Mouse (Mus musculus) liver, embryonic 14.5 days (tissue): Measurements from ENCODE around the gene Kdelr1. TPM values are rescaled to one million over a fixed set of nuclear protein-coding genes. Genes with fewer than 3 reads are reported as not detected.

ENCODE experiments used
- ATAC-seq: fragments of 200-750 bp; cut with Nextera tagmentation; 2 replicates; pipeline ENCODE4 v1.8.0; 2017; ENCODE audit warnings: moderate number of reproducible peaks, mild to moderate bottlenecking, moderate library complexity; ENCODE audit not compliant: insufficient read depth
- DNase-seq, 3 experiments: peaks; one replicate each; pipeline ENCODE4 v3.0.0-alpha.2; 2012 to 2013; ENCODE audit warnings: low read depth in 3 of 3, low spot score in 3 of 3
- H3K27ac ChIP-seq: fragments of 300-500 bp; sonication (generic); 2 replicates; pipeline ENCODE4 v1.5.1; 2014; ENCODE audit warnings: moderate library complexity, mild to moderate bottlenecking, control low read depth, inconsistent platforms
- H3K27me3 ChIP-seq: fragments of 300-500 bp; sonication (generic); 2 replicates; pipeline ENCODE4 v1.6.1; 2014; ENCODE audit warnings: mild to moderate bottlenecking, low read length, moderate library complexity; ENCODE audit not compliant: control insufficient read depth, insufficient read depth
- H3K36me3 ChIP-seq: fragments of 300-500 bp; sonication (generic); replicated peaks from 2 replicates; pipeline ENCODE4 v1.6.1; 2014; ENCODE audit warnings: low read depth; ENCODE audit not compliant: control insufficient read depth, insufficient read depth
- H3K4me1 ChIP-seq, 2 experiments: fragments of 200-500 bp in 1 of 2; fragments of 300-500 bp in 1 of 2; sonication (generic) in 1 of 2; replicated peaks; 2 replicates each; pipeline ENCODE4 v1.6.1; 2012 to 2014; ENCODE audit warnings: antibody characterized with exemption in 1 of 2, inconsistent platforms in 1 of 2, low read length in 1 of 2; ENCODE audit not compliant: control insufficient read depth in 2 of 2, insufficient read depth in 2 of 2
- H3K4me2 ChIP-seq: fragments of 300-500 bp; sonication (generic); 2 replicates; pipeline ENCODE4 v1.6.1; 2014; ENCODE audit warnings: low read depth, mild to moderate bottlenecking, control low read depth, moderate library complexity
- H3K4me3 ChIP-seq, 2 experiments: fragments of 200-500 bp in 1 of 2; fragments of 300-500 bp in 1 of 2; sonication (generic) in 1 of 2; 2 replicates each; pipeline ENCODE4 v1.5.1; 2012 to 2014; ENCODE audit warnings: low read depth in 2 of 2, low read length in 2 of 2, mild to moderate bottlenecking in 2 of 2, control low read depth in 1 of 2, inconsistent platforms in 1 of 2, moderate library complexity in 1 of 2; ENCODE audit not compliant: insufficient read depth in 1 of 2
- H3K9ac ChIP-seq: fragments of 300-500 bp; sonication (generic); replicated peaks from 2 replicates; pipeline ENCODE4 v1.6.1; 2014; ENCODE audit warnings: mild to moderate bottlenecking, control low read depth, moderate library complexity
- H3K9me3 ChIP-seq: fragments of 300-500 bp; sonication (generic); 2 replicates; pipeline ENCODE4 v1.6.1; 2016; ENCODE audit warnings: low read length, mixed read lengths; ENCODE audit not compliant: control insufficient read depth
- CTCF ChIP-seq: IDR thresholded peaks from 2 replicates; pipeline ENCODE4 v1.5.1; 2016; ENCODE audit warnings: antibody characterized with exemption, low read depth, control low read depth
- EP300 ChIP-seq: IDR thresholded peaks from 2 replicates; pipeline ENCODE4 v1.6.1; 2016; ENCODE audit warnings: antibody characterized with exemption, low read depth
- WGBS: fragments of 180-500 bp; shearing (Covaris S2); extraction: QIAGEN DNeasy Blood & Tissue Kit; methylation state at CpG from one replicate; pipeline ENCODE4 v1.1.7; 2014; ENCODE audit not compliant: insufficient replicate concordance; 5-methylcytosine and 5-hydroxymethylcytosine counted together
- polyA plus RNA-seq, 2 experiments: library from polyadenylated mRNA; depleted of rRNA in 1 of 2; stranded (reverse) in 1 of 2; unstranded in 1 of 2; fragments of >200 nt; fragmentation: Nextera tagmentation in 1 of 2; extraction: Ambion mirVana in 1 of 2; gene quantifications; 2 replicates each; pipeline versions ENCODE4 v1.2.1 to v1.2.3; 2012 to 2014

Gene Kdelr1
- polyA plus RNA-seq, 2 experiments = 33.9 to 53.9 TPM

DNA sequence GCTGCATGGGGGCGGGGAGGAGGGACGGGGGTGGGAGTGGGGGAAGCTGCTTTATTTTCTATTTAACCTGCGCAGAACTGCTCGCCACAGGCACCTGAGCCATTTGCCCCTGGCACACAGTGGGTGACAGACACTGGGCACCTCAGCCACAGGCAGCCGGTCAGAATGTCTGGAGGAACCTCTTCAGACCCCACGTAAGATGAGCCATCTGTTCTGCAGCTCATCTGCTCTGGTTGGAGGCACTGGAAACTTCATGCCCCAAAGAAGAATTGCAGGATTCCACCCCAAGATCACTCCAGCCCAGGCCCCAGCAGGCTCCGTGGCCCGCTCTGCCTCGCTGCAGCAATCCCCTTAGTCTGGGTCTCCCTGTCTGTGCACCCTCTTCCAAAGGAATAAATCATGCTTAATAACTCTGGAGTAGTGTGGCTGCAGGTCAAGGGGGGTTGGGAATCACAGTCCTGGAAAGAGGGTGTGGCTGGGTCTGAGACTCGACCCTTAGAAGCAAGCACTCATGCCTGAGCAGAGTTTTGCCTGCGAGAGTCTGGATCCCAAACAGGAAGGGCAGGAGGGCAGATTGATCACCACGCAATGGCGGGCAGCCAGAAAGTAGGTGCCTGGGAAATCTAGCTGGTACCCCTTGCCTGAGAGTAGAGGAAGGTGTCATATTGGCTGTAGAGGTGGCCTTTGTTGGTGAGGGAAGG lies 44.6 kb downstream of the Kdelr1 start:
- no peak for DNase-seq
- peak overlapping the region; percentile 45 for H3K4me2 ChIP-seq
- ATAC-seq = no peak
- no peak overlapping the region for H3K27ac ChIP-seq
- WGBS = 43% methylated on average over 13 of the region's 13 CpGs
- no peaks in the 10 kb centered on the region for H3K27me3 ChIP-seq
- H3K9ac ChIP-seq = no peak overlapping the region; the same call in 1 of the 2 replicates
- H3K4me1 ChIP-seq = peaks cover 9 to 26% of the 10 kb centered on the region in 2 experiments
- no peaks in the 10 kb centered on the region for H3K9me3 ChIP-seq
- H3K36me3 ChIP-seq = no peaks in the 10 kb centered on the region
- H3K4me3 ChIP-seq = peak overlapping the region in 1 of 2 experiments; percentile 28; a peak in 1 of 4 replicates
- TF ChIP-seq CTCF (no peak), EP300 (no peak)

DNA sequence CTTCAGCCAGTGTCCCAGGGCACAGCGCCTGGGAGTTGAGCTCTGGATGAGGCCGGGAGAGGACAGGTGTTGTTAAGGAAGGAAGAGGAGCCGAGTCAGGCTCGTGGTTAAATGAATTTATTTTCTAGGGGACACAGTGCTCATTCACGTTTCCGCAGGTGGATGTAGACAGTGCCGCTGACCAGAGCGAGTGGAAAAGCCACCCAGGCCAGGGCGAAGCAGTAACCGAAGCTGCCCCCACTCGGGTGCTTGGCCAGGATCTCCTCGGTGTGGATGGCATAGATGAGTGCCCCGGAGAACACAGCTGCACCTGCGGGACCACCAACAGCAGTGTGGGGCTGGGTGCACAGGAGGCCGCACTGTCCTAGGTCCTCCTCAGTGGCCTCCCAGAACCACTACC lies 45.4 kb downstream of the Kdelr1 start:
- H3K36me3 ChIP-seq = no peaks in the 10 kb centered on the region
- no peak overlapping the region for H3K9ac ChIP-seq
- H3K27me3 ChIP-seq = no peaks in the 10 kb centered on the region
- ATAC-seq (no peak), DNase-seq (no peak)
- peaks cover 17 to 34% of the 10 kb centered on the region in 2 experiments for H3K4me1 ChIP-seq
- TF ChIP-seq CTCF (no peak), EP300 (no peak)
- H3K4me2 ChIP-seq = no peak overlapping the region
- H3K4me3 ChIP-seq = no peak overlapping the region
- 75% methylated on average over 15 of the region's 15 CpGs for WGBS
- H3K27ac ChIP-seq = no peak overlapping the region
- H3K9me3 ChIP-seq = no peaks in the 10 kb centered on the region

GRCm38 (mm10) chr7:45919083-45919671 lies 46.6 kb downstream of the Kdelr1 start:
- 73% methylated on average over 14 of the region's 14 CpGs for WGBS
- no peak overlapping the region for H3K9ac ChIP-seq
- H3K36me3 ChIP-seq = no peaks in the 10 kb centered on the region
- no peak for DNase-seq
- H3K9me3 ChIP-seq = no peaks in the 10 kb centered on the region
- H3K27ac ChIP-seq = no peak overlapping the region
- H3K4me3 ChIP-seq = no peak overlapping the region
- H3K4me1 ChIP-seq = peaks cover 22 to 38% of the 10 kb centered on the region in 2 experiments
- peak overlapping the region; percentile 66 for H3K4me2 ChIP-seq
- peak; percentile 86 for TF ChIP-seq CTCF
- no peak for TF ChIP-seq EP300
- no peaks in the 10 kb centered on the region for H3K27me3 ChIP-seq
- ATAC-seq = no peak

DNA sequence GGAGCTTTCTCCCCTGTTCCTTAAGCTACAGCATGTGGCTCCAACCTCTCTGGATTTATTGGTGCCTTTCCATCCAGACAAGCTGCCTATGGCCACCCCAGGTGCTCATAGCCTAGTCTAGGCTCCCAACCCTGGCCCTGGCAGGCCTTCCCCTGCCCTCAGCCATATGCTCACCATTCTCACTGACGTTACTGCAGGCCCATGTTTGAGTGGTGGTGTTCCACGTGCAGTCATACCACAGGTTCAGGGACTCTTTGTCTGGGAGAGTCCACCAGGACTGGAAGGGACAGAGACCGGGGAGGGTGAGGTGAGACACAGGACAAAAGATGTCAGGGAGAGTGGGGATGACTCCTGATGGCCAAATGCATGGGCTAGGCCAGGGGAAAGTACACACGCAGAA lies 47.2 kb downstream of the Kdelr1 start:
- H3K4me3 ChIP-seq = peak overlapping the region in 1 of 2 experiments; percentile 54; a peak in 3 of 4 replicates
- no peaks in the 10 kb centered on the region for H3K36me3 ChIP-seq
- WGBS = 52% methylated on average over 4 of the region's 4 CpGs
- ATAC-seq = no peak
- peaks cover 22 to 41% of the 10 kb centered on the region in 2 experiments for H3K4me1 ChIP-seq
- no peaks in the 10 kb centered on the region for H3K27me3 ChIP-seq
- TF ChIP-seq EP300 = no peak
- no peak for TF ChIP-seq CTCF
- H3K4me2 ChIP-seq = peak overlapping the region; percentile 66
- no peak overlapping the region for H3K9ac ChIP-seq
- H3K27ac ChIP-seq = no peak overlapping the region
- no peak for DNase-seq
- H3K9me3 ChIP-seq = no peaks in the 10 kb centered on the region

- DNase-seq (no peak), ATAC-seq (no peak)
- Histone ChIP-seq H3K9me3 (no peaks in the 10 kb centered on the region), H3K4me1 (peaks cover 22 to 41% of the 10 kb centered on the region in 2 experiments), H3K27me3 (no peaks in the 10 kb centered on the region), H3K4me3 (peak overlapping the region; percentile 54 to 64), H3K27ac (peak overlapping the region; percentile 18), H3K36me3 (no peaks in the 10 kb centered on the region), H3K9ac (peak overlapping the region; percentile 59), H3K4me2 (peak overlapping the region; percentile 66)
- 14% methylated on average over 9 of the region's 9 CpGs for WGBS
- no peak for TF ChIP-seq CTCF
Observed at GRCm38 (mm10) chr7:45920583-45921241, 48.1 kb downstream of the Kdelr1 start.
